In the genomic region with DNA sequence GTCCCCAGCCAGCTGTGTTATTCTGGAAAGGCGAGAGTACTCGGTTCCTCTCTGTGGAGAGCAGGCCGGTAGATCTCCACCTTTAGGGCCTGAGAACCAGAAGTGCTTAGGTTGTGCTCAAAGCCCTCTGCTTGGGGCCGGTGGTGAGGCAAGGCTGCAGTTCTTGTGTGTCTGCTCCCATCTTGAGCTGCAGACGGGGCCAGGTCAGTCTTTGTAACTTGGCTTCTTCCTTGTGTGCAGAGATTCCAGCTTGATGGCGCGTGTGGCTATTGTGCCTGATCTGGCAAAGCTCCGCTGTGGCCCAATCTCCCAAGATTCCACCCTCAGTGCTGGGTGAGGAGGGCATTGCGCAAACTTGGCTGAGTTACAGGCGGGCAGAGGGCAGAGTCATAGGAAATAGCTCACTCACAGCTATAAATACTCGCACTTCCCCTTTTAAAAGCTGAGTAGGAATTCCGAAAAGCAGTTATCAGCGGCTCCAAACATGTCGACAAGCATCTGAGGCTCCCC, we compare ENCODE assay signal across 8 mouse cellular contexts. TPM values are rescaled to one million over a fixed set of nuclear protein-coding genes. Genes with fewer than 3 reads are reported as not detected.
A peak's percentile ranks its signal among the peaks of the same experiment; 100 is the strongest.
DNase-seq lines count a peak whose midpoint lies in the region; ATAC-seq and TF ChIP-seq lines count a peak whose summit lies in the region.

No protein-coding gene starts in this region.

- peaks cover 6% of the 10 kb centered on the region; the same call in 1 of the 2 replicates for H3K27me3 ChIP-seq in heart, embryonic 13.5 days (replicated peaks)
- H3K27me3 ChIP-seq in limb, embryonic 15.5 days: peaks cover 3% of the 10 kb centered on the region; the same call in 1 of the 2 replicates
- no peaks in the 10 kb centered on the region for H3K27me3 ChIP-seq in myocyte (ENCODE audit: control insufficient read depth, insufficient read depth, insufficient read length)
- H3K27me3 ChIP-seq in midbrain, embryonic 10.5 days (ENCODE audit: low read depth, poor library complexity, severe bottlenecking): no peaks in the 10 kb centered on the region

- peak overlapping the region; percentile 89 for H3K27ac ChIP-seq in heart, embryonic 13.5 days (replicated peaks)
- peak overlapping the region; percentile 59 for H3K27ac ChIP-seq in limb, embryonic 15.5 days
- H3K27ac ChIP-seq in midbrain, embryonic 10.5 days (replicated peaks): no peak overlapping the region

- H3K36me3 ChIP-seq in heart, embryonic 13.5 days: no peaks in the 10 kb centered on the region
- no peaks in the 10 kb centered on the region for H3K36me3 ChIP-seq in limb, embryonic 15.5 days
- H3K36me3 ChIP-seq in myocyte (ENCODE audit: control insufficient read depth, insufficient read depth): no peaks in the 10 kb centered on the region
- no peaks in the 10 kb centered on the region for H3K36me3 ChIP-seq in midbrain, embryonic 10.5 days

- no peaks in the 10 kb centered on the region for H3K9me3 ChIP-seq in heart, embryonic 13.5 days
- no peaks in the 10 kb centered on the region for H3K9me3 ChIP-seq in limb, embryonic 15.5 days
- H3K9me3 ChIP-seq in midbrain, embryonic 10.5 days (replicated peaks): no peaks in the 10 kb centered on the region

- peaks cover 22% of the 10 kb centered on the region for H3K4me1 ChIP-seq in heart, embryonic 13.5 days
- H3K4me1 ChIP-seq in limb, embryonic 15.5 days: peaks cover 14% of the 10 kb centered on the region
- no peaks in the 10 kb centered on the region for H3K4me1 ChIP-seq in midbrain, embryonic 10.5 days

- TF ChIP-seq POLR2A in myocyte (IDR thresholded peaks at IDR 0.05; ENCODE audit: insufficient read length, low read depth): no peak

- ATAC-seq in heart, embryonic 13.5 days (ENCODE audit: extremely low read depth, insufficient number of reproducible peaks, low FRiP score, low TSS enrichment): no peak
- peak; percentile 43; the same call in 1 of the 2 replicates for ATAC-seq in limb, embryonic 15.5 days (ENCODE audit: insufficient number of reproducible peaks, low FRiP score, low TSS enrichment, low read depth)

- 11% methylated on average over 14 of the region's 14 CpGs for WGBS in heart, embryonic 13.5 days
- 48% methylated on average over 14 of the region's 14 CpGs for WGBS in limb, embryonic 15.5 days
- WGBS in midbrain, embryonic 10.5 days: 77% methylated on average over 14 of the region's 14 CpGs

- H3ac ChIP-seq in myocyte (ENCODE audit: control insufficient read depth, insufficient read length): no peak overlapping the region

- peak overlapping the region; percentile 24 for H3K4me3 ChIP-seq in heart, embryonic 13.5 days
- H3K4me3 ChIP-seq in limb, embryonic 15.5 days: no peak overlapping the region
- no peak overlapping the region for H3K4me3 ChIP-seq in myocyte
- H3K4me3 ChIP-seq in midbrain, embryonic 10.5 days: no peak overlapping the region

- no peaks in the 10 kb centered on the region for H3K79me2 ChIP-seq in myocyte (ENCODE audit: control insufficient read depth, insufficient read depth)

- peak overlapping the region; percentile 58 for H3K9ac ChIP-seq in heart, embryonic 13.5 days
- no peak overlapping the region for H3K9ac ChIP-seq in limb, embryonic 15.5 days

- peak; percentile 17 for DNase-seq in left cerebral cortex, adult 11 months (ENCODE audit: low spot score)
- DNase-seq in left cerebral cortex, adult 8-10 months (ENCODE audit: low spot score in 2 of 2): no peak
- DNase-seq in adrenal gland, postnatal 36 days: peak; percentile 85 to 88
- no peak for DNase-seq in midbrain, embryonic 10.5 days (ENCODE audit: low spot score)
- no peak for DNase-seq in frontal cortex, postnatal 25 days (ENCODE audit: low spot score in 2 of 2)

- peak overlapping the region; percentile 64 for H3K4me2 ChIP-seq in heart, embryonic 13.5 days
- H3K4me2 ChIP-seq in limb, embryonic 15.5 days: peak overlapping the region; percentile 14; the same call in 1 of the 2 replicates
- peak overlapping the region; percentile 40 for H3K4me2 ChIP-seq in myocyte (ENCODE audit: low read depth)

TF ChIP-seq in myocyte, 11 proteins besides CTCF, POLR2A, EP300 and RAD21:
- TF ChIP-seq CEBPB (IDR thresholded peaks at IDR 0.05; ENCODE audit: insufficient read depth, poor library complexity, severe bottlenecking) (peak; percentile 98), MYOD1 (IDR thresholded peaks at IDR 0.05; ENCODE audit: control insufficient read depth in 1 of 3, insufficient read length in 2 of 3, low read depth in 2 of 3) (no peak)

RNA-seq across cellular contexts. Expression of a gene that starts 9.4 kb away (rescaled TPM):
- under 1 TPM in 3 of 4 experiments, not detected in 1; 0.12 to 0.25 (median 0.23) TPM for total RNA-seq in left cerebral cortex, adult 8-10 months (2022)
- under 1 TPM; 0.13 to 0.33 TPM for total RNA-seq in adrenal gland, postnatal 36 days (2021)
- polyA plus RNA-seq in heart, embryonic 13.5 days (2015; fragmentation: Nextera tagmentation; extraction: Ambion mirVana): 0.38 and 0.41 TPM in 2 replicates
- polyA plus RNA-seq in limb, embryonic 15.5 days (2015; fragmentation: Nextera tagmentation; extraction: Ambion mirVana): 0.12 and 0.37 TPM in 2 replicates
- polyA plus RNA-seq in myocyte (2012; fragmentation: generic; extraction: Trizol): not detected
- 0.02 TPM in 1 of 2 replicates, not detected in the other for polyA plus RNA-seq in midbrain, embryonic 10.5 days (2016; fragmentation: Nextera tagmentation; extraction: Ambion mirVana)

RNA-seq across cellular contexts. Expression of a gene that starts 48.9 kb away (rescaled TPM):
- 10 to 100 TPM; 28.9 to 31.2 (median 29.8) TPM for total RNA-seq in left cerebral cortex, adult 8-10 months (2022)
- 10 to 100 TPM; 21.4 to 27.8 TPM for total RNA-seq in adrenal gland, postnatal 36 days (2021)
- polyA plus RNA-seq in heart, embryonic 13.5 days (2015; fragmentation: Nextera tagmentation; extraction: Ambion mirVana): 25.6 and 26.7 TPM in 2 replicates
- 38.1 and 38.9 TPM in 2 replicates for polyA plus RNA-seq in limb, embryonic 15.5 days (2015; fragmentation: Nextera tagmentation; extraction: Ambion mirVana)
- polyA plus RNA-seq in myocyte (2012; fragmentation: generic; extraction: Trizol): 4.2 TPM
- polyA plus RNA-seq in midbrain, embryonic 10.5 days (2016; fragmentation: Nextera tagmentation; extraction: Ambion mirVana): 41.5 and 43.8 TPM in 2 replicates

RNA-seq across cellular contexts. Expression of a gene that starts 49.0 kb away (rescaled TPM):
- total RNA-seq in left cerebral cortex, adult 8-10 months (2022): 10 to 100 TPM; 15.0 to 24.4 (median 17.5) TPM
- total RNA-seq in adrenal gland, postnatal 36 days (2021): 100 to 1,000 TPM; 186 to 323 TPM
- polyA plus RNA-seq in heart, embryonic 13.5 days (2015; fragmentation: Nextera tagmentation; extraction: Ambion mirVana): 77.2 and 82.3 TPM in 2 replicates
- polyA plus RNA-seq in limb, embryonic 15.5 days (2015; fragmentation: Nextera tagmentation; extraction: Ambion mirVana): 92.0 and 99.6 TPM in 2 replicates
- polyA plus RNA-seq in myocyte (2012; fragmentation: generic; extraction: Trizol): 22.2 TPM
- polyA plus RNA-seq in midbrain, embryonic 10.5 days (2016; fragmentation: Nextera tagmentation; extraction: Ambion mirVana): 54.0 and 54.6 TPM in 2 replicates

Comparison
In these comparisons a context has a peak if more than half of its experiments do, and no peak if none do; other contexts are left out.
1. DNase-seq: peak in left cerebral cortex, adult 11 months (single experiment) and adrenal gland, postnatal 36 days (2 of 2); none in left cerebral cortex, adult 8-10 months (0 of 2), midbrain, embryonic 10.5 days (single experiment) and frontal cortex, postnatal 25 days (0 of 2).
2. H3K4me2 ChIP-seq: peak in every context shown above with its lines; median percentile 64 in heart, embryonic 13.5 days; 40 in myocyte; 14 in limb, embryonic 15.5 days.